Mouse (Mus musculus): ENCODE data around the gene Aspa. TPM values are rescaled to one million over a fixed set of nuclear protein-coding genes. Genes with fewer than 3 reads are reported as not detected.

The Aspa gene
- 2.6 and 3.1 TPM in 2 replicates for polyA plus RNA-seq (2012; rRNA removed)

GRCm38 (mm10) chr11:73329442-73329841 is at the start of gene Aspa, which contains the start of the genes Gm49340 and Spata22:
TSS of gene Aspa (minus strand) at chr11:73329596.
TSS of gene Gm49340 (plus strand) at chr11:73329741.
TSS of gene Spata22 (plus strand) at chr11:73329741.

GRCm38 (mm10) chr11:73370946-73371345 is 41.5 kb upstream of the Aspa start, which contains the start of gene Olfr376:
TSS of gene Olfr376 (plus strand) at chr11:73371246.

GRCm38 (mm10) chr11:73350483-73350882 is 21.1 kb upstream of the Aspa start, which contains the start of gene Olfr20:
TSS of gene Olfr20 (plus strand) at chr11:73350783.

GRCm38 (mm10) chr11:73267267-73267666 is 62.1 kb downstream of the Aspa start, which contains the start of gene Trpv3:
TSS of gene Trpv3 (plus strand) at chr11:73267388.

Other genes starting within 250 kb of the Aspa start
- 0.01 TPM in 2 replicates for gene Itgae, start 239.0 kb downstream of the Aspa start, polyA plus RNA-seq (2012; rRNA removed)
- gene Haspin, start 191.3 kb downstream of the Aspa start, polyA plus RNA-seq (2012; rRNA removed) = 5.2 and 6.4 TPM in 2 replicates
- gene P2rx5, start 169.2 kb downstream of the Aspa start, polyA plus RNA-seq (2012; rRNA removed) = 0.14 and 0.15 TPM in 2 replicates
- gene Emc6, start 152.6 kb downstream of the Aspa start, polyA plus RNA-seq (2012; rRNA removed) = 36.7 and 44.0 TPM in 2 replicates
- gene Tax1bp3, start 152.5 kb downstream of the Aspa start, polyA plus RNA-seq (2012; rRNA removed) = 9.2 and 11.6 TPM in 2 replicates
- 4.0 and 5.7 TPM in 2 replicates for gene Ctns, start 130.6 kb downstream of the Aspa start, polyA plus RNA-seq (2012; rRNA removed)
- gene Shpk, start 130.1 kb downstream of the Aspa start, polyA plus RNA-seq (2012; rRNA removed) = 1.5 and 1.8 TPM in 2 replicates
- 0.01 TPM in 1 of 2 replicates, not detected in the other for gene Trpv1, start 95.3 kb downstream of the Aspa start, polyA plus RNA-seq (2012; rRNA removed)
- gene Trpv3, start 62.2 kb downstream of the Aspa start, polyA plus RNA-seq (2012; rRNA removed) = 0.01 TPM in 2 replicates
- gene Gm49340, start 145 bp upstream of the Aspa start, polyA plus RNA-seq (2012; rRNA removed) = 0.11 and 0.22 TPM in 2 replicates
- 2.4 and 3.1 TPM in 2 replicates for gene Spata22, start 145 bp upstream of the Aspa start, polyA plus RNA-seq (2012; rRNA removed)
- gene Olfr20, start 21.2 kb upstream of the Aspa start, polyA plus RNA-seq (2012; rRNA removed) = 0.14 TPM in 1 of 2 replicates, not detected in the other
- not detected in 2 replicates for gene Olfr376, start 41.6 kb upstream of the Aspa start, polyA plus RNA-seq (2012; rRNA removed)
- gene Olfr1, start 70.0 kb upstream of the Aspa start, polyA plus RNA-seq (2012; rRNA removed) = not detected in 2 replicates
- gene Olfr378, start 98.9 kb upstream of the Aspa start, polyA plus RNA-seq (2012; rRNA removed) = not detected in 2 replicates
- gene Olfr380, start 127.9 kb upstream of the Aspa start, polyA plus RNA-seq (2012; rRNA removed) = not detected in 2 replicates
- gene Olfr381, start 162.0 kb upstream of the Aspa start, polyA plus RNA-seq (2012; rRNA removed) = not detected in 2 replicates
- not detected in 2 replicates for gene Olfr382, start 187.6 kb upstream of the Aspa start, polyA plus RNA-seq (2012; rRNA removed)

All from liver, embryonic 14 days (tissue).